25 mouse cellular contexts compared by ENCODE assay signal in the genomic region with DNA sequence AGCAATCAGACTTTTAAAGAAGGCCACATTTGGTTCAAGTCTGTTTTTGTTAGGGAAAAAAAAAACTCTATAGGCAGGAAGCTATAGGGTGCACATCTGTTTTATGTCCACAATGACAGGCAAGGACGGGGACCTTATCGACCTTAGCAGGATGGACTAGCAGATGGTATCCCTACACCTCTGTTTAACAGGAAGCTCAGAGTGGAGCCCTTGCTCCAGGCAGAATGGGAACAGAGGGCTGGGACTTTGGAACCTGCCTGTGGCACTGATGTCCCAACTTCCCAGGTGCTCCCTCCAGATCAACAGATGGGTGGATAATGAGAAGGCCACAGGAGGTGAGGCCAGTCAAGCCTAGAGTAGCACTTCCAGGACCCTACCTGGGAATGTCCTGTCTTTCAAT.
DNase-seq lines count a peak whose midpoint lies in the region; ATAC-seq lines count a peak whose summit lies in the region.
"Had no signal": no experiment of that assay in that cellular context is flagged by ENCODE, and none has a peak within 500 bp of the region (broad histone marks: within the 10 kb centered on the region; RNA-seq: fewer than 3 reads in every experiment).

No protein-coding gene starts in this region.

- ATAC-seq in midbrain, embryonic 11.5 days (ENCODE audit: low FRiP score), result no peak
- ATAC-seq in intestine, embryonic 16.5 days, result peak; percentile 40; the same call in 1 of the 2 replicates
- ATAC-seq in stomach, embryonic 16.5 days (ENCODE audit: insufficient read depth, low FRiP score), result no peak
- ATAC-seq: activated CD4-positive, CD25-positive, alpha-beta regulatory T cell, adult 4 months; forebrain, postnatal 0 days; midbrain, embryonic 16.5 days had no signal

- no peak overlapping the region for H3K27ac ChIP-seq in heart, embryonic 10.5 days
- H3K27ac ChIP-seq in midbrain, embryonic 11.5 days (ENCODE audit: low read depth, low read length), result no peak overlapping the region
- no peak overlapping the region for H3K27ac ChIP-seq in midbrain, embryonic 10.5 days (replicated peaks)
- H3K27ac ChIP-seq in intestine, embryonic 16.5 days (ENCODE audit: low read length), result no peak overlapping the region
- H3K27ac ChIP-seq in stomach, embryonic 16.5 days (ENCODE audit: low read length), result peak overlapping the region; percentile 35
- H3K27ac ChIP-seq: embryonic facial prominence, embryonic 12.5 days; heart, embryonic 15.5 days; hindbrain, embryonic 14.5 days; liver, embryonic 14.5 days; lung, embryonic 15.5 days; neural tube, embryonic 13.5 days had no signal

- no peak overlapping the region for H3K9ac ChIP-seq in midbrain, embryonic 11.5 days (ENCODE audit: low read length)
- no peak overlapping the region for H3K9ac ChIP-seq in intestine, embryonic 16.5 days (ENCODE audit: low read depth, low read length)
- no peak overlapping the region for H3K9ac ChIP-seq in stomach, embryonic 16.5 days (ENCODE audit: low read length)
- H3K9ac ChIP-seq: embryonic facial prominence, embryonic 12.5 days; forebrain, postnatal 0 days; heart, embryonic 15.5 days; hindbrain, embryonic 14.5 days; liver, embryonic 14.5 days; lung, embryonic 15.5 days; neural tube, embryonic 13.5 days had no signal

- peaks cover 20% of the 10 kb centered on the region for H3K4me1 ChIP-seq in heart, embryonic 10.5 days
- no peaks in the 10 kb centered on the region for H3K4me1 ChIP-seq in midbrain, embryonic 11.5 days (ENCODE audit: control insufficient read depth, insufficient read depth, low read length)
- H3K4me1 ChIP-seq in midbrain, embryonic 10.5 days, result no peaks in the 10 kb centered on the region
- 0 out of 2 replicates have a peak, but pooled peaks cover 3% of the 10 kb centered on the region for H3K4me1 ChIP-seq in intestine, embryonic 16.5 days (ENCODE audit: control insufficient read depth, insufficient read depth, low read length)
- 0 out of 2 replicates have a peak, but pooled peaks cover 3% of the 10 kb centered on the region for H3K4me1 ChIP-seq in stomach, embryonic 16.5 days (ENCODE audit: control insufficient read depth, insufficient read depth, low read length)

- no peaks in the 10 kb centered on the region for H3K9me3 ChIP-seq in heart, embryonic 10.5 days
- H3K9me3 ChIP-seq in midbrain, embryonic 11.5 days (ENCODE audit: control insufficient read depth, low read length), result no peaks in the 10 kb centered on the region
- H3K9me3 ChIP-seq in midbrain, embryonic 10.5 days (replicated peaks), result no peaks in the 10 kb centered on the region
- H3K9me3 ChIP-seq in intestine, embryonic 16.5 days (ENCODE audit: control insufficient read depth, low read length), result no peaks in the 10 kb centered on the region
- H3K9me3 ChIP-seq in stomach, embryonic 16.5 days (replicated peaks; ENCODE audit: control insufficient read depth, low read length), result no peaks in the 10 kb centered on the region
- H3K9me3 ChIP-seq: embryonic facial prominence, embryonic 12.5 days; heart, embryonic 15.5 days; lung, embryonic 15.5 days; neural tube, embryonic 13.5 days had no signal

- peak; percentile 72 for DNase-seq in heart, embryonic 10.5 days (ENCODE audit: low spot score)
- DNase-seq in heart, adult 18-20 months, result no peak
- DNase-seq in midbrain, embryonic 11.5 days (ENCODE audit: low spot score, missing footprints), result peak; percentile 61
- no peak for DNase-seq in midbrain, embryonic 10.5 days (ENCODE audit: low spot score)
- no peak for DNase-seq in thymus, postnatal 36 days
- DNase-seq: adrenal gland, postnatal 10 days; cerebellum, postnatal 25 days; forebrain, postnatal 0 days; gastrocnemius, postnatal 14 days; heart, postnatal 36 days; kidney, adult 18-20 months; kidney, postnatal 10 days; lung, postnatal 4 days; retina, postnatal 1 day had no signal

- WGBS in heart, embryonic 10.5 days, result 32% methylated on average over 2 of the region's 2 CpGs
- 87% methylated on average over 2 of the region's 2 CpGs for WGBS in midbrain, embryonic 11.5 days
- 65% methylated on average over 2 of the region's 2 CpGs for WGBS in midbrain, embryonic 10.5 days
- 41% methylated on average over 2 of the region's 2 CpGs for WGBS in intestine, embryonic 16.5 days
- WGBS in stomach, embryonic 16.5 days, result 20% methylated on average over 2 of the region's 2 CpGs

- no peak overlapping the region for H3K4me2 ChIP-seq in midbrain, embryonic 11.5 days
- H3K4me2 ChIP-seq in intestine, embryonic 16.5 days (ENCODE audit: low read depth, low read length), result no peak overlapping the region
- no peak overlapping the region for H3K4me2 ChIP-seq in stomach, embryonic 16.5 days (ENCODE audit: low read depth, low read length)
- H3K4me2 ChIP-seq: embryonic facial prominence, embryonic 12.5 days; heart, embryonic 15.5 days; hindbrain, embryonic 14.5 days; lung, embryonic 15.5 days; neural tube, embryonic 13.5 days had no signal

- H3K36me3 ChIP-seq in heart, embryonic 10.5 days, result no peaks in the 10 kb centered on the region
- no peaks in the 10 kb centered on the region for H3K36me3 ChIP-seq in midbrain, embryonic 11.5 days (ENCODE audit: control insufficient read depth, insufficient read depth, low read length)
- no peaks in the 10 kb centered on the region for H3K36me3 ChIP-seq in midbrain, embryonic 10.5 days
- H3K36me3 ChIP-seq in intestine, embryonic 16.5 days (ENCODE audit: control insufficient read depth, insufficient read depth, low read length), result no peaks in the 10 kb centered on the region
- H3K36me3 ChIP-seq in stomach, embryonic 16.5 days (ENCODE audit: control insufficient read depth, insufficient read depth, low read length), result no peaks in the 10 kb centered on the region
- H3K36me3 ChIP-seq: embryonic facial prominence, embryonic 12.5 days; heart, embryonic 15.5 days; lung, embryonic 15.5 days; neural tube, embryonic 13.5 days had no signal

- H3K4me3 ChIP-seq in heart, embryonic 10.5 days, result no peak overlapping the region
- H3K4me3 ChIP-seq in midbrain, embryonic 11.5 days (ENCODE audit: low read depth, low read length), result no peak overlapping the region
- H3K4me3 ChIP-seq in midbrain, embryonic 10.5 days, result no peak overlapping the region
- no peak overlapping the region for H3K4me3 ChIP-seq in intestine, embryonic 16.5 days (ENCODE audit: low read length)
- no peak overlapping the region for H3K4me3 ChIP-seq in stomach, embryonic 16.5 days (replicated peaks; ENCODE audit: low read length)
- H3K4me3 ChIP-seq: embryonic facial prominence, embryonic 12.5 days; heart, embryonic 15.5 days; lung, embryonic 15.5 days; myocyte; neural tube, embryonic 13.5 days had no signal

- no peaks in the 10 kb centered on the region for H3K27me3 ChIP-seq in heart, embryonic 10.5 days (ENCODE audit: insufficient read depth, poor library complexity, severe bottlenecking)
- no peaks in the 10 kb centered on the region for H3K27me3 ChIP-seq in midbrain, embryonic 11.5 days (ENCODE audit: control insufficient read depth, insufficient read depth, low read length)
- no peaks in the 10 kb centered on the region for H3K27me3 ChIP-seq in midbrain, embryonic 10.5 days (ENCODE audit: low read depth, poor library complexity, severe bottlenecking)
- H3K27me3 ChIP-seq in intestine, embryonic 16.5 days (replicated peaks; ENCODE audit: control insufficient read depth, insufficient read depth, low read length), result no peaks in the 10 kb centered on the region
- no peaks in the 10 kb centered on the region for H3K27me3 ChIP-seq in stomach, embryonic 16.5 days (ENCODE audit: control insufficient read depth, insufficient read depth, low read length)
- H3K27me3 ChIP-seq: embryonic facial prominence, embryonic 12.5 days; heart, embryonic 15.5 days; lung, embryonic 15.5 days; neural tube, embryonic 13.5 days had no signal

Comparison
In these comparisons a context has a peak if more than half of its experiments do, and no peak if none do; other contexts are left out.
1. DNase-seq: peak in heart, embryonic 10.5 days (single experiment) and midbrain, embryonic 11.5 days (single experiment); none in heart, adult 18-20 months (0 of 2), midbrain, embryonic 10.5 days (single experiment) and thymus, postnatal 36 days (0 of 2).